Mouse (Mus musculus) midbrain, embryonic 10.5 days (tissue): Measurements from ENCODE around the gene Atp5j2. TPM values are rescaled to one million over a fixed set of nuclear protein-coding genes. Genes with fewer than 3 reads are reported as not detected.

Source experiments
- DNase-seq: peaks from one replicate; pipeline ENCODE4 v3.0.0-alpha.2; 2017; ENCODE audit warnings: low spot score
- H3K27ac ChIP-seq: fragments of 300-500 bp; sonication (generic); replicated peaks from 2 replicates; pipeline ENCODE4 v1.5.1; 2016; ENCODE audit warnings: mild to moderate bottlenecking
- H3K27me3 ChIP-seq: fragments of 300-500 bp; sonication (generic); 2 replicates; pipeline ENCODE4 v1.6.1; 2016; ENCODE audit warnings: low read depth, mild to moderate bottlenecking; ENCODE audit not compliant: poor library complexity, severe bottlenecking
- H3K36me3 ChIP-seq: fragments of 300-500 bp; sonication (generic); 2 replicates; pipeline ENCODE4 v1.6.1; 2016; ENCODE audit warnings: mild to moderate bottlenecking, moderate library complexity
- H3K4me1 ChIP-seq: fragments of 300-500 bp; sonication (generic); 2 replicates; pipeline ENCODE4 v1.6.1; 2016
- H3K4me3 ChIP-seq: fragments of 300-500 bp; sonication (generic); 2 replicates; pipeline ENCODE4 v1.5.1; 2016; ENCODE audit warnings: mild to moderate bottlenecking, moderate library complexity
- H3K9me3 ChIP-seq: fragments of 300-500 bp; sonication (generic); replicated peaks from 2 replicates; pipeline ENCODE4 v1.6.1; 2016; ENCODE audit warnings: mild to moderate bottlenecking
- WGBS: fragments of 180-500 bp; shearing (Covaris S2); methylation state at CpG from one replicate; pipeline ENCODE4 v1.1.7; 2016; 5-methylcytosine and 5-hydroxymethylcytosine counted together
- polyA plus RNA-seq: library from polyadenylated mRNA; unstranded; fragments of >200 nt; fragmentation: Nextera tagmentation; extraction: Ambion mirVana; gene quantifications from 2 replicates; pipeline ENCODE4 v1.2.1, GENCODE M21; 2016

Atp5j2 gene
- polyA plus RNA-seq, 1 experiment from 2014 or later = 536 TPM

DNA sequence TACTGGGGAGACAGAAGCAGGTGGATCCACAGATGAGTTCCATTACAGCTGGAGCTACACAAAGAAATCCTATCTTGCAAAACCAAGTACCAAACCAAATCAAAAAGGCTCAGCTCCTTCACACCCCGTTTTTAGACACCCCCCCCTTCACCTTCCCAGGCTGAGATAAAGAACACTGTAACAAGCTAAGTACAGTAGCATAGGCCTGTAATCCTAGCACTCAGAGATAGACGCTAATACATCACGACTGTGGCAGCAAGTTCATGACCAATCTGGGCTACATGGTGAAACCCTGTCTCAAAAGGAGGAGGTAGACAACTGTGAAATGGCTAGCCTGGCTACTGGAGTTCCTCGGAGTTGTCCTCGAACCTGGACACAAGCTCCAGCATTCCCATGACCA, 1.5 kb downstream of the Atp5j2 start:
- Histone ChIP-seq H3K36me3 (peaks cover 57% of the 10 kb centered on the region), H3K27me3 (no peaks in the 10 kb centered on the region)
- 62% methylated on average over 5 of the region's 5 CpGs for WGBS

GRCm38 (mm10) chr5:145189416-145189815, 2.4 kb downstream of the Atp5j2 start:
- no peaks in the 10 kb centered on the region for H3K27me3 ChIP-seq
- H3K4me3 ChIP-seq = peak overlapping the region; percentile 91; the same call in 1 of the 2 replicates
- 92% methylated on average over 6 of the region's 6 CpGs for WGBS
- H3K4me1 ChIP-seq = peaks cover 24% of the 10 kb centered on the region
- H3K9me3 ChIP-seq = no peaks in the 10 kb centered on the region
- H3K27ac ChIP-seq = no peak overlapping the region
- DNase-seq = no peak
- peaks cover 57% of the 10 kb centered on the region for H3K36me3 ChIP-seq

More for the DNA sequence above, 1.5 kb downstream of the Atp5j2 start:
- peak overlapping the region; percentile 91 for H3K4me3 ChIP-seq
- peaks cover 24% of the 10 kb centered on the region for H3K4me1 ChIP-seq
- no peak for DNase-seq
- H3K27ac ChIP-seq = peak overlapping the region; percentile 97
- no peaks in the 10 kb centered on the region for H3K9me3 ChIP-seq

GRCm38 (mm10) chr5:145185244-145185643, 6.6 kb downstream of the Atp5j2 start:
- no peak overlapping the region for H3K4me3 ChIP-seq
- no peak overlapping the region for H3K27ac ChIP-seq
- peaks cover 12% of the 10 kb centered on the region for H3K4me1 ChIP-seq
- peaks cover 92% of the 10 kb centered on the region for H3K36me3 ChIP-seq
- 92% methylated on average over 2 of the region's 2 CpGs for WGBS
- no peaks in the 10 kb centered on the region for H3K27me3 ChIP-seq
- no peaks in the 10 kb centered on the region for H3K9me3 ChIP-seq
- no peak for DNase-seq

- H3K27me3 ChIP-seq = no peaks in the 10 kb centered on the region
- H3K9me3 ChIP-seq = no peaks in the 10 kb centered on the region
- no peaks in the 10 kb centered on the region for H3K4me1 ChIP-seq
- 89% methylated on average over 18 of the region's 18 CpGs for WGBS
- peaks cover 100% of the 10 kb centered on the region for H3K36me3 ChIP-seq
- no peak overlapping the region for H3K4me3 ChIP-seq
- no peak for DNase-seq
- H3K27ac ChIP-seq = no peak overlapping the region
These were observed 13.3 kb downstream of the Atp5j2 start for GRCm38 (mm10) chr5:145178461-145178980.

GRCm38 (mm10) chr5:145167306-145167661, 24.6 kb downstream of the Atp5j2 start:
- Histone ChIP-seq H3K36me3 (peaks cover 56% of the 10 kb centered on the region), H3K27ac (peak overlapping the region; percentile 92)
- whole genome bisulfite sequencing = under 1% methylated on average over 28 of the region's 28 CpGs

DNA sequence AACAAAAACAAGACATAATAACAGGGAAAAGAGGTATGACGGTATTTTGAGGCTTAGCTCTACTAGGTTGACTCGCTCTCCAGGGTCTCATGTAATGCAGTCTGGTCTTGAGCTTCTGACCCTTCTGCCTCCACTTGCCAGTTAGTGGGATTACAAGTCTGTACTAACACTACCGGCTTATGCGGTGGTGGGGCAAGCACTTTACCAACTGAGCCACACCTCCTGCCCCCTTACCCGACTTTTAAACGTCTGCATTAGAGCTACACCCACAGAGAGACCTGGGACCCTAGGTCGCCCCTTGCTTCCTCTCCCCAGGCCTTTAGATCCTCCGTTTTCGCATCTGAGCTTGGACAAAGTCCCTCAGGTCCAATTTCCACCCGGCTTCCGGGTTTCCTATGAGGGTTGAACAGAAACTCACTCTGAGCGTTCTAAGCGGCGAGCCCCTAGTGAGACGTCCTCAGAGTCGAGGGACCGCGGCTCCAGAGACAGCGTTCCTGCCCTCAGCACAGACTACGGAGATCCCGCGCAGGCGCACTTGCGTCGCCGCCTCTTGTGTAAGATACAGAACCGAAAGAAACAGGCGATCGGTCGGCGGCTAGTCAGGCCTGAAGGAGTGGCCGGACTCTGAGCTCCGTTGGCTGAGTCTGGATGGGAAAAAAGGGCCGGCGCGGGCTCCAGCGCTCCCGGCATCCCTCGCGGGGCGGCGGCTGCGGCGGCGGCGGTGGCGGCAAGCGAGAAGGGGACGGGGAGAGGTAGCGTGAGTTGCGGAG, 25.1 kb downstream of the Atp5j2 start, which contains the start of the genes Ptcd1 and Cpsf4:
Gene Ptcd1, minus strand, starts transcription at position 573 of the 770 bp plus-strand sequence.
Gene Cpsf4, plus strand, starts transcription at position 678 of the 770 bp plus-strand sequence.
- H3K36me3 ChIP-seq = peaks cover 55% of the 10 kb centered on the region
- H3K4me3 ChIP-seq = peak within 1 kb of the TSS; percentile 67
- no peaks in the 10 kb centered on the region for H3K9me3 ChIP-seq
- under 1% methylated on average over 51 of the region's 51 CpGs for WGBS
- no peaks in the 10 kb centered on the region for H3K27me3 ChIP-seq
- peak; percentile 99 for DNase-seq
- peak within 1 kb of the TSS; percentile 92 for H3K27ac ChIP-seq
- peaks cover 26% of the 10 kb centered on the region for H3K4me1 ChIP-seq

More at GRCm38 (mm10) chr5:145167306-145167661, 24.6 kb downstream of the Atp5j2 start:
- H3K9me3 ChIP-seq = no peaks in the 10 kb centered on the region
- H3K4me1 ChIP-seq = peaks cover 26% of the 10 kb centered on the region
- no peak for DNase-seq
- no peaks in the 10 kb centered on the region for H3K27me3 ChIP-seq
- H3K4me3 ChIP-seq = peak overlapping the region; percentile 67

DNA sequence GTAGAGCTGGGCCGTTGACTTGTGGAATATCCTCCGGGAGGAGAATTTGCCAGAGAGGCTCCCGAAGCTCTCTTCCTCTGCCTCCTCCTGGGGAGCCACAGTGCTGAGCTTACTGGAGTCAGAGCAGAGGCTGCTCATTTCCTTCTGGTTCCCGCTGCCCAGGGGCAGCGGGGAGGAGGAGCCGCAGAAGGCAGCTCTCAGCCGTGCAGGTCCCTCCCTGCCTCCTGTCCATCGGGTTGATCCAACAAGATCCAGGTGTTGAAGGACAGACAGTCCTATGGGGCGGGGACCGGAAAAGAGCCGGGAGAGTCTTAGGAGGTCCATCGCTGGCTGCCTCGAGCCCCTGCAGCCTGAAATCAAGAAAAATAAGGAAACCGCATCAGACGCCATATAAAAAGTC, 26.7 kb downstream of the Atp5j2 start:
- no peaks in the 10 kb centered on the region for H3K9me3 ChIP-seq
- WGBS = 89% methylated on average over 15 of the region's 15 CpGs
- H3K36me3 ChIP-seq = peaks cover 55% of the 10 kb centered on the region
- H3K27me3 ChIP-seq = no peaks in the 10 kb centered on the region
- peaks cover 26% of the 10 kb centered on the region for H3K4me1 ChIP-seq
- H3K4me3 ChIP-seq = no peak overlapping the region
- H3K27ac ChIP-seq = no peak overlapping the region
- DNase-seq = no peak

- peaks cover 26% of the 10 kb centered on the region for H3K4me1 ChIP-seq
- no peaks in the 10 kb centered on the region for H3K9me3 ChIP-seq
- H3K27me3 ChIP-seq = no peaks in the 10 kb centered on the region
- 75% methylated on average over 3 of the region's 3 CpGs for WGBS
- no peak overlapping the region for H3K27ac ChIP-seq
- no peak for DNase-seq
- H3K36me3 ChIP-seq = peaks cover 57% of the 10 kb centered on the region
- no peak overlapping the region for H3K4me3 ChIP-seq
These were observed 27.2 kb downstream of the Atp5j2 start for GRCm38 (mm10) chr5:145164710-145165109.

- H3K4me1 ChIP-seq = peaks cover 10% of the 10 kb centered on the region
- no peaks in the 10 kb centered on the region for H3K27me3 ChIP-seq
- no peak for DNase-seq
- H3K36me3 ChIP-seq = peaks cover 84% of the 10 kb centered on the region
- WGBS = 95% methylated on average over 14 of the region's 14 CpGs
- no peaks in the 10 kb centered on the region for H3K9me3 ChIP-seq
- H3K4me3 ChIP-seq = no peak overlapping the region
- no peak overlapping the region for H3K27ac ChIP-seq
These were observed 30.5 kb downstream of the Atp5j2 start for GRCm38 (mm10) chr5:145161361-145161760.

DNA sequence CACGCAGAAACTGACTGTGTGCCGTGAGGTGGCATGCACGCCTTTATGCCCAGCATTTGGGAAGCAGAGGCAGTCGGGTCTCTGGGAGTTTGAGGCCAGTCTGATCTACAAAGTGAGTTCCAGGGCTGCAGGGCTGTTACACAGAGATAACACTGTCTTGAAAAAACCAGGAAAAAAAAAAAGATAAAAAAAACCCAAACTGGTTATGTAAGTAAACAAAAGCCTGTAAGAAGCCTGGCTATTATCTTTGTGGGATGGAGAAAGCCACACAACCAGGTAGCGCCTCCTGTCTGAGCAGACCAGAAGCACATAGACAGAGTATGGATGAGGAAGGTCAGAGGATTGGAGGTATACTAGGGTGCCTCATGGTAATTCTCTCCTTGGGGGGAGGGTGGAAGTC, 39.2 kb downstream of the Atp5j2 start:
- 94% methylated on average over 5 of the region's 5 CpGs for WGBS
- peaks cover 98% of the 10 kb centered on the region for H3K36me3 ChIP-seq

DNA sequence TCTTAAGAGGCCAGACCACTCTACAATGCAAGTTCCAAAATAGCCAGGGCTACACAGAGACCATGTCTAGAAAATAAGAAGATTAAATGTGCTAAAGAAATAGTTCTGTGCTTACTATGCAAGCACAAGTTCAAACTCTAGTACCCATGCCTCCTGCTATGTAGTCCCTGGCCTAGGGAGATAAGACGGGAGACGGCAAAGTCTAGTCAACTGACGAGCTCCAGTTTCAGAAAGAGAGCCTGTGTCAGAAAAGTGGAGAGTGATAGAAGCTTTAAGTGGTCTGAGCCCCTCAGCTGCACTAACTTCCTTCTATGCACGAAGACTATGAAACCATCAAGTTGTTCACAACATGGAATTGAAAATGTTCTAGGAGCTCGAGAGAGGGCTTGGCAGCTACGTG, 42.6 kb downstream of the Atp5j2 start:
- H3K27ac ChIP-seq = no peak overlapping the region
- no peaks in the 10 kb centered on the region for H3K27me3 ChIP-seq
- peaks cover 100% of the 10 kb centered on the region for H3K36me3 ChIP-seq
- no peaks in the 10 kb centered on the region for H3K4me1 ChIP-seq
- WGBS = 93% methylated on average over 6 of the region's 6 CpGs
- no peak overlapping the region for H3K4me3 ChIP-seq
- H3K9me3 ChIP-seq = no peaks in the 10 kb centered on the region
- no peak for DNase-seq

More for the DNA sequence above, 39.2 kb downstream of the Atp5j2 start:
- Histone ChIP-seq H3K27ac (no peak overlapping the region), H3K27me3 (no peaks in the 10 kb centered on the region), H3K4me3 (no peak overlapping the region), H3K4me1 (no peaks in the 10 kb centered on the region), H3K9me3 (no peaks in the 10 kb centered on the region)
- no peak for DNase-seq

GRCm38 (mm10) chr5:145147748-145148147, 44.1 kb downstream of the Atp5j2 start:
- Histone ChIP-seq H3K27me3 (no peaks in the 10 kb centered on the region), H3K27ac (no peak overlapping the region), H3K9me3 (no peaks in the 10 kb centered on the region), H3K36me3 (peaks cover 100% of the 10 kb centered on the region), H3K4me3 (no peak overlapping the region), H3K4me1 (no peaks in the 10 kb centered on the region)
- DNase-seq = no peak
- WGBS = 90% methylated on average over 5 of the region's 5 CpGs

DNA sequence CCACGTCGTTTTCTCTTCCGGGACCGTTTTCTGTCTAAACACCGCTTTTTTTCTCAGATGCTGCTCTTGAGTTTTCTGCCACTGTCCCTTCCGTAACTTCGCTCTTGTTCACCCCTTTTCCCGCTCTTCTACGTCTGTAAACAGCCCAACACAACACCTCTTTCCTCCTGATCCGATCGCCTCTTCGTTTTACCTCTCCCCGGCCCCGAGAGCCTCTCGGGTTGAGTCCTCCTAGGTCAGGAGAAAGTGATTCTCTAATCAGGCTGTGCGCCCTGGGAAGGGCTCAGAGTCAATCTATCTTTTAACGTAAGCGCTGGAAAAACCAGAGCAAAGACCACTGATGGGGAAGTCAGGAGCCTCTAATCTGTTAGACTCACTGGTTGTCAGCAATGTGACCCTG, 51.3 kb downstream of the Atp5j2 start:
- WGBS = 2% methylated on average over 18 of the region's 18 CpGs
- no peaks in the 10 kb centered on the region for H3K27me3 ChIP-seq
- DNase-seq = no peak
- H3K4me3 ChIP-seq = peak overlapping the region; percentile 83
- peak overlapping the region; percentile 99 for H3K27ac ChIP-seq
- peaks cover 66% of the 10 kb centered on the region for H3K36me3 ChIP-seq
- peaks cover 30% of the 10 kb centered on the region for H3K4me1 ChIP-seq
- H3K9me3 ChIP-seq = no peaks in the 10 kb centered on the region
